Mouse (Mus musculus): ENCODE measurements around the gene Stat4.
"Not testable (repeated sequence)": the region's sequence is repeated elsewhere in the genome, so short reads cannot be mapped to it uniquely, and the experiment has no call there.

Gene Stat4

DNA sequence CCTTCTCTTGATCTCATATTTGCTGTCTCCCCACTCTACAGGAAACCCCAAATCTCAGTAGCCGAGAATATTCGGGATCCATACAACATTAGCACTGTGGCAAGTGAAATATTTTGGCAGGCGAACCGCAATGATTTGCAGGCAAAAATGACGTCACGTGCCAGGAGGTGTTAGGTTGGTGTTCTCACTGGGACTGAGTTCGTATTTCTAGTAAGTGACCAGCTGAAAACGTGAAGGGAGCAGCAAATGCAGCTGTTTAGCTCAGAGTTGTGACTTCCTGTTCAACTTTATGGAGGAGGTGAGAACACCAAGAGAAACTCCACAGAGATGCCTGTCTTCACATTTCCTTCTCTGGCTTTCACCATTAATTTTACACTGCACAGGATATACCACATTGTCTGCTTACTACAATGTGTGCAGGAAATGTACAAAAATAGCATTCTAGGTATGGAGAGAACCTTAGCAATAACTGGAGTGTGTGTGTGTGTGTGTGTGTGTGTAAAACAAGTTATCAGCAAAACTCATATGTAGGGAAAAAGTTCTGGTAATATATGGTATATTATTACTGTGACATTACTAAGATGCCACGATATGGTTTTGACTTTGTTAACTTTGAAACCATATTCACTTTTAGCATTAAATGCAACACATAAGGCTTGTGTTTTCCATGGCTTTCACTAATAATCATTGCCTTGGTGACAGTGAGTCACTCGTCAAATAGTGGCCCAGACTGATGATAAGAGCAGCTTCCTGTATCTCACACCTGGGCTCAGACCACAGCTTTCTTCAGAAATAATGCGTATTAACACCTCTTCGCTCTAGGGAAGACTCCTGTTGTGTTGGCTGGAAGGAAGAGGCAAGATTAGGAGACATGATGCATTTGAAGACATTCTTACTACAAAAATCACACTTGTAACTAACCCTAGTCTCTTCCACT lies 48.1 kb downstream of the Stat4 start:
- no peak for DNase-seq (ENCODE audit: low spot score)

DNA sequence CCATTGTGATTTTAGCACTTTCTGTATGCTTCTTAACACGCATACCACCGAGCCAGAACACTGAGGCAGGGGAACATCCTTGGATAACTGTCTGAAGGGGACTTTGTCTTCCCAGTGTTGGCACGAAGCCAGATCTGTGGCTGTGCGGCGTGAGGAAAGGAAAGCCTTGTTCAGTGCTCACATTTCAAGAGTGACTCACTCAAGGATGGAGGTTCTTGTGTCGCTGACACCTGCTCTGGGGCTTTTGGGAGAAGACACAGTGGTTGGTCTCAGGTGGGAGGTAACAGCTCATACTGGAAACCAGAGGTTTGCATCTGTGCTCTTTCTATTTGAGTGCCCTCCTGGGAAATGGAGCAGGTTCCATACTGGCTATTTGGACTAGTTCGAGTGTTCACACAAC lies 52.2 kb downstream of the Stat4 start:
- no peak for DNase-seq (ENCODE audit: low spot score)

DNA sequence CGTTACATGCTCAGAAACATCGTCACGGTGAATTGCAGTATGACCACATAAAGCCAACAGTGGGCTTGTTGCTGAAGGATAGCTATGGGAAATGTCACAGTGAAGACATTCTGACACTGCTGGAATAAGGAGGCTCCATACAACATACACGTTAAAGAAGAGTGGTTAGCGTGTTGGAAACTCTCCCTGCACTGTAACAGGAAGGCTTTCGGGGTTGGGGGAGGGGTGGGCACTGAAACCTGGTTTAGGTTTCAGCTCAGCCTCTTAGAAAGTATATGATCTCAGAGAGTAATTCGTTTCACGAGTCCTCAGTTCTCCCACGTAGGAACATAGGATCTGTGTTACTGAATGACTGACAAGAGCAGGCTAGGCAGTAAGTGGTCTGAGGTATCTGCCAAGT lies 52.7 kb downstream of the Stat4 start:
- no peak for DNase-seq (ENCODE audit: low spot score)

DNA sequence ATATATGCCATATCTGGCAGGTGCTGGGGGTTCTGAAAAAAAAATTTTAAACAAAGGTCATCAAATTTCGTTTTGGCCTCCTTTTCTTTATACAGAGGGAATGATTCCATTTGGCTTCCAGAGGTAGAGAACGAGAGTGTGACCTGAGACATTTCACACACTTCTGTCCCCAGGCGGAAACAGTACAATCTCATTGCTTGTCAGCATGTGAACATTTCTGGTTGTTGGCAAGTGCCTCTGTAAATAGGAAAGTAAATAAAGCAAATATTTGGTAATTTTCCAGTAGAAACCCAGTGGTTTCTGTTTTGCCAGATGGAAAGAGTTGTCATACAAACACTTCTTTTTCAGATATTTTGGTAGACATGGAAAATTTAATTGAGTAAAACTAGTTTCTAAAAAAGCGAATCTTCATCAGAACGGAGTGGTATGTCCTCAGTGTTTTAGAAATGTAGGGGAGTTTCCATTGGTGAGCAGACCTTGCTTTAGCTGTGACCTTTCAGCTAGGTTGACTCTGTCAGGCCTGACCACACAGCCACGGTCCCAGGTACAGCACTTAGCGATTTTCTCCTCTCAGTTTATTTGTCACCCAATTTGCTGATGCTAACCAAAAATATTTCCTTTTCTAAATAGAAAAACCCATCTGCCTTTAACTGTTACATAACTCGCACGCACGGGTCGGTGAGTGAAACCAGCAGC lies 53.6 kb downstream of the Stat4 start:
- DNase-seq (ENCODE audit: low spot score) = no peak

DNA sequence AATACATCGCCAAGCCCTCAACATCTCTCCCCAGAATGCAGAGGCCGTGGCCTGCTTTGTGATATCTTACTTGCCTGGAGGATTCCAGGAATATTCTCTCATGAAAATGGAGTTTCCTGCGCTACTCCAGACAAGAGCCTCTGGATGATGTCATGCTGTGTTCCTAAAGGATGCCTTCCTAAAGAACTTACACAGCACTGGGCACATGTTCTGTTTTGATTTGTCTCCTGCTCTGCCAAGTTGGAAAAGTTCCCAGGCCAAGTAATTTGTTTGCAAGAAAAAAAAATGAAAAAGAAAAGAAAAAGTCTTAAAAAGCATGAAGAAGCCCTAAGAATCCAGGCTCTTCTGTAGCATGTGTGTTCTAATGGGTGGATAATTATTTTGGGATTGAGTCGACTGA lies 56.2 kb downstream of the Stat4 start:
- DNase-seq (ENCODE audit: low spot score) = no peak

DNA sequence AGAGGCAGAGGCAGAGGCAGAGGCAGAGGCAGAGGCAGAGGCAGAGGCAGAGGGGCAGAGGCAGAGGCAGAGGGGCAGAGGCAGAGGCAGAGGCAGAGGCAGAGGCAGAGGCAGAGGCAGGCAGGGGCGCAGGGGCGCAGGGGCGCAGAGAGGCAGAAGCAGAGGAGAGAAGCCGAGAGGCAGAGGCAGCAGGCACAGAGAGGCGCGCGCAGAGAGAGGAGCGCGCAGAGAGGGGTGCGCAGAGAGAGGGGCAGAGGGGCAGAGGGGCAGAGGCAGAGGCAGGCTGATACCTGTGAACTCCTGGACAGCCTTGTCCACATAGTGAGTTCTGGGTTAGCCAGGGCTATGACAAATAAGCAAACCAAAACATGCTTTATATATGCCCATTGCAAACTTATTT lies 59.9 kb downstream of the Stat4 start:
- DNase-seq (ENCODE audit: low spot score) = not testable (repeated sequence)

DNA sequence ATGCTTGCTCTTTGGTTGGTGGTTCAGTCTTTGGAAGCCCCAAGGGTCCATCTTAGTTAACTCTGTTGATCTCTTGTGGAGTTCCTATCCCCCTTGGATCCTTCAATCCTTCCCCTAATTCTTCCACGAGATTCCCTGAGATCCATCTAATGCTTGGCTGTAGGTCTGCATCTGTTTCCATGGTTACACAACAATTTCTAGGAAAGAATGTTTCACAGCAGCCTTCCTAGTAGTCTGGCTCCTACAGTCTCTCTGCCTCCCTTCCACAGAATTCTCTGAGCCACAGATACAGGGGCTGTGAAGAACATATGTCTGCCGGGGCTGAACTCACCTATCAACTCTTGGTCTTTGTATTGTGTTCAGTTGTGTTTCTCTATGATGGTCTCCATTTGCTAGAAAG lies 61.8 kb downstream of the Stat4 start:
- DNase-seq (ENCODE audit: low spot score) = no peak

DNA sequence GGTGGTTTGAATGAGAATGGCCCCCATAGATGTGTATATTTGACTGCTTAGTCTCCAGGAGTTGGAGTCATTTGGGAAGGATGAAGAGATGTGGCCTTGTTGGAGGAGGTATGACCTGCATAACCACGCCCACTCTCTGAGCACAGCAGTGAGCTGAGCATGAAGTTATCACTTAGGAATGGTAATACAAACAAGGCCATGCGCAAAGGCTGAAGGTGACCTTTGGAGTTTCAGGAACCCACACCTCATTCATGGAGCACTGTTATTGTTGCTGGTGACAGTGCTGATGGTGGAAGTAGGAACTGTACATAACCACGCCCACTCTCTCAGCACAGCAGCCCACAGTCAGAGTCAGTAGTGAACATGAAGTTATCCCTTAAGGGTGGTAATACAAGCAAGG lies 62.9 kb downstream of the Stat4 start:
- DNase-seq (ENCODE audit: low spot score) = no peak

DNA sequence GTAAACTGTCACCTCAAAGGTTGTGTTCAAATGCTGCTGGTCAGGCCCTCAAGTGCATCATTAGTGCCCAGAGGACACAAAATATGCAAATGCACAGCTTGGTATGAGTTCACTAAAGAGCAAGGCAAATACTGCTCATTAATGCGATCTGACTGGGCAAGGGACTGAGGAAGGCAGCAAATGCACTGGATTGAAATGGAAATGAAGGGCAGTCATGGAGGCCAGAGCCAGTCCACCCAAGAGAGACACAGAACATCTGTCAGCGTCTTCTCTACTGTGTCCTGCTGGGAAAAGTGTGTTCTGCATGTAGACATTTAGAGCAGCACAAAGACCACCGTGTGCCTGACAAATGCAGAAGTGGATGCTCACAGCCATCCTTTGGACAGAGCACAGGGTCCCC lies 64.6 kb downstream of the Stat4 start:
- DNase-seq (ENCODE audit: low spot score) = no peak

DNA sequence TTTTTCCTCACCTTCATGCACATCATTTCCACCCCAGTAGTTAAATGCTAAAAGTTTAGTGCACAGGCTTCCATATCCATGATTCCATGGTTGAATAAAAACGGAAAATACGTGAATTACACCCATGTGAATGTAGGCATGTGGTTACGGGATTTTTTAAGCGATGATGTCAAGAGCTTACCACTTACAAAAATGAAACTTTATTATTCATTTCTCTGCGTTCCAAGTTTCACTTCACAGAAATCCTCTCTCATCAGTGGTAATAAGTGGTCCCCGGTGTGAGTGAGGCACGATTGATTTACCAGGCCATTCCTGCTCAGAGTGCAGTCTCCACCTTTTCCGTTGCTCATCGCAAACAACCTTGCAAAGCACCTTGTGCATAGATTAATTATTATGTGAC lies 66.0 kb downstream of the Stat4 start:
- DNase-seq (ENCODE audit: low spot score) = no peak

DNA sequence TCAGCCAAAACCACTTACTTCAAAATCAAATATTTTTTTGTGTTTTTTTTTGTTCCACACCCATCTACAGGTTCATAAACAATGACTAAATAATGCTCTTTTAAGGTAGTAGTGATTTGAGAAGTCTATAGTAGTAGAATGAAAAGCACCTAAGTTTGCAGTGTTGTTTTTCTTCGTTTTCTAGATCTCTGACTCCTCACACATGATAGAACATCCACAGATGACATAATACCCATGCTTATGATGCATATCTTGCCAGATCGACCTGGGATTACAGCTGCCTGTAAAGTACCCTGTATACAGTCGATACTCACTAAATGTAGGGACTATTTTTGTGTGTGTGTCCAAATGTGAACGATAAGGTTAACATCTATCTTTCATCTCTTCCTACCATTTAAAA lies 69.0 kb downstream of the Stat4 start:
- DNase-seq (ENCODE audit: low spot score) = no peak

DNA sequence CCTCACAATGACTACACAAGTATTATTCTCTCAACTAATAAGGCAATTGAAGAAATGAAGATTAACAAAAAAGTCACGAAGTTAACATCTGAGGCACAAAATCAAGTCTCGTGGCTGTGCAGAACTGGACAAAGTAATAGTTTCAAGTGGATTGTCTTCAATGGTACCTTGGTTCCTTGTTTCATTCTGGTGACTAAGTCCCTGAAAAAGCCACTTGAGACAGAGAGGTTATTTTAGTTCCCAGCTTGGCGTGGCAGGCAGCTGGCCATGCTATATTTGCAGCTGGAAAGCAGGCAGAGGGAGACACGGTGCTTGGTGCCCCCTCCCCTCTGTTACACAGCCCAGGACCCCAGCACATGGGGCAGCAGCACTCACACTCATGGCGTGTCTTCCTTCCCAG lies 70.2 kb downstream of the Stat4 start:
- DNase-seq (ENCODE audit: low spot score) = no peak

DNA sequence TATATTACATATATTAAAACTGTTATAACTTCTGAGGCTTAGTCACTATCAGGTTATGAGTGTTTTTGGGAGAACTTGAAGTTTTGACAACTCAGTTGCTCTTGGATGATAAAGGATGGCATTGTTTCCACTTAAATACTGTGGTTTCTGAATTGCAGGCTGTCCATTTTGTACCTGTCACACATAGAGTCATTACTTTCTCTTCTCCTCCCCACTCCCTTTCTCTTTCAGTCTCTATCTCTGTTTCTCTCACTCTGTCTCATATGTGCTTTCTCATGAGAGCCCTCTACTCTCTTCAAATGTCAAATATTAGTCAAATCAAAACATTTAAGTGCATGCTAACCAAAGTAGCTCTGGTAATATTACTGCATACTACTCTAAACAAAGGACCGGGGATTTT lies 79.3 kb downstream of the Stat4 start:
- no peak for DNase-seq (ENCODE audit: low spot score)

DNA sequence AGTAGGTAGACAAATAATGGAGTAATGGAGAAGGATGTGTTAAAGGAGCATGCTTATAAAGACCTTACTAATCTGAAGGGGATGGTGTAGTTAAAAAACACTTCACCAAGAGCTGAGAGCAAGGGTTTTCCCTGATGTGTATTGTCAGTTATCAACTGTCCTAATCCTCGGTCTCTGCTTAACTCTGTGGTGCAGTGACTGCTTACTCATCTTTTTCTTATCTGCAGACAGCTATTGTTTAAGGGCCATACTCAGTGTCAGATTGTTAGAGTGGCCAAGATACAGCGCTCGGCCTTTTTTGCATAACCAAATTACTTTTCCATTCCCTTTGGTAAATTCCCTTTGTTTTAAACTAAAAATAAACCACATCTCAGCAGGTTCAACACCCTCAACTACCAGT lies 79.7 kb downstream of the Stat4 start:
- no peak for DNase-seq (ENCODE audit: low spot score)

DNA sequence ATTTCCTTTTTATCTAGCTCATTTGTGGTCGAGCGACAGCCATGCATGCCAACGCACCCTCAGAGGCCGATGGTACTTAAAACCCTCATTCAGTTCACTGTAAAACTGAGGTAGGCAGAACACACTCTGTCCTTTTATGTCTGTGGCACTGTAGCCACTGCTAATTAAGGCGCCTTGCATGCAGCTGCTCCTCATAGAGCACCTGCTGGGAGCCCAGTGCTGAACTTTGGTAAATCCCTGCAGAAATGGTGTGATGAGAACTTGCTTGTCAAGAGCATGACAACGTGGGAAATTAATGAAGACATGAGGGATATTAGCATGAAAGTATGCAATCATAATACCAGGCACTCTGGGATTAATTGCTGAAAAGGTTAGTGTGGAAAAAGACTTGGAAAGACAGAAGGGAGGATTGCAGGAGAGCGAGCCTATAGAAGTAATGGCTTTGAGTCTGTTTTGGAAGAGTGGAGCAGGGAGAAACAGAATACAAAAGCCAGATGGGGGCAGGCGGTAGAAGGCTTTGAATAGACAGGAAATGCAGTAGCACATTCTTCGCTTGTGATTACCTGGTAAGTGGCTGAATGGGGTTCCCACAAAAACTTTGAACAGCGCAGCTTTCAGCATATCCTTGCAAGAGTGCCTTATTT lies 92.9 kb downstream of the Stat4 start:
- DNase-seq (ENCODE audit: low spot score) = no peak

DNA sequence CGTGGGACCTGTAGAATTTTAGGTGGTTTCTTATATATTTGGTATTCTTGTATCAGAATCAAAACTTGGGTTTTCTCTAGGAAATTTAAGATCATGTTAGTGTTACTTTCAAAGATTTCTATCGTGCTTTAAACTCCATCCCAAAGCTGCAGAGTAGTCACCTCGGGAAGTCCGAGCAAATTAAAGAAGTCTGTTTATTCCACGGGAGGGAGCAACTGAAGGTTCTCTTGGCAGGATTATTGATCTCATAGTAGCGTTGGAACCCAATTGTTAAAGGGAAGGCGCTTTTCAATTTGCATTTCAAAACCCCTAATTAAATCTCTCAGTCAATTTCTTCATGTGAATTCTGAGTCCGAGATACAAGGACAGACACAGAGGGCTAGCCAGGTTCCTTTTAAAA lies 93.4 kb downstream of the Stat4 start:
- DNase-seq (ENCODE audit: low spot score) = no peak

DNA sequence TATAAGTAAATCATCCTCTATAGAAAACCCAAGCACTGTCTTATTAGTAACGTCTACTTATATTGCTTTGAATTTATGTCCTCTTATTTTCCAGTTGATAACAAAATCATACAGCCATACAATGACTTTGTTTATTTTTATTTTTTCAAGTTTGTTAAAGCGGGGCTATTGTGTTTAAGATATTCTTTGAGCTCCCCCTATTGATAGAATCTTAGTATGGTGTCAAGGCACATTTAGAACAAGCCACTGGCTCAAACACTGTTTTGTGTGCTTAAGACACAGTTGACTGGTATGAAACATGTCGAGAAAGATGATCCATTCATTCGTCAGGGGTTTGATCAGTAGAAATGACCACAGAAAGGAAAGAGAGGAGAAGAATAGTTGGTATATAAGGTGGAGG lies 99.3 kb downstream of the Stat4 start:
- DNase-seq (ENCODE audit: low spot score) = no peak

DNA sequence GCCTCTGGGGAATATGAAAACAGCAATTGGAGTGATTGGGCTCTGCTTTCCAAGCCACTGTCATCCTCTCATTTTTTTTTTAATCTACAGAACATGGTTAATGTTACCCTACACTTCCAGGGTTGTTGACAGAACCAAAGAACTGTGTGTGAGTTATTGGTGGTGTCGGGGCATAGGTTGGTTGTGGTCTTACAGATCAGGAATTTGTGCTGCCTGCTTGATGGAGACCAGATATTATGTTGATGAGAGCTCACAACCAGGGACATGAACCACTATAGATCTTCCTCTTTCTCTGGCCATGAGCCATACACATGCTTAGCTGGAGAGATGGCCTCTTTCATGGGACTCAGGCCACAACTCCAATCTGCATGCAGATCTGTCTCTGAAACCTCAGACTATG lies 100.2 kb downstream of the Stat4 start:
- no peak for DNase-seq (ENCODE audit: low spot score)

DNA sequence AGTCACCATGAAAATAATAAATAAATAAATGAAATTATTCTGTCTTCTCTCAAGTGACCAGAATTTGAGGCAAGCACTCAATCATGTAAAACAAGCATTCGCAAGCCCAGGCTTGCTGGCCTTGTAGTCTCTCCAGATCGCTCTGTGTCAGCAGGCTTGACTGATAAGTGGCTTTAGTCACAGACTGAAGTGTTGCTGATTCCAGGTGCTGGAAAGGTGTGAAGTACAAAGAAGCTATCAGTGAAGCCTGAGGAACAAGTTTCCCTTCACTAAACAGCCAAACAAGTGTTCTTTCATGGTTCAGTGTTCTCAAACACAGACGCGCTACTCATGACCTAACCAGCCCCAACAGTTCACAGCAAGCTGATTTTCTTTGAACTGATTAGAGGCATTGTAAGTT lies 101.7 kb downstream of the Stat4 start:
- no peak for DNase-seq (ENCODE audit: low spot score)

DNA sequence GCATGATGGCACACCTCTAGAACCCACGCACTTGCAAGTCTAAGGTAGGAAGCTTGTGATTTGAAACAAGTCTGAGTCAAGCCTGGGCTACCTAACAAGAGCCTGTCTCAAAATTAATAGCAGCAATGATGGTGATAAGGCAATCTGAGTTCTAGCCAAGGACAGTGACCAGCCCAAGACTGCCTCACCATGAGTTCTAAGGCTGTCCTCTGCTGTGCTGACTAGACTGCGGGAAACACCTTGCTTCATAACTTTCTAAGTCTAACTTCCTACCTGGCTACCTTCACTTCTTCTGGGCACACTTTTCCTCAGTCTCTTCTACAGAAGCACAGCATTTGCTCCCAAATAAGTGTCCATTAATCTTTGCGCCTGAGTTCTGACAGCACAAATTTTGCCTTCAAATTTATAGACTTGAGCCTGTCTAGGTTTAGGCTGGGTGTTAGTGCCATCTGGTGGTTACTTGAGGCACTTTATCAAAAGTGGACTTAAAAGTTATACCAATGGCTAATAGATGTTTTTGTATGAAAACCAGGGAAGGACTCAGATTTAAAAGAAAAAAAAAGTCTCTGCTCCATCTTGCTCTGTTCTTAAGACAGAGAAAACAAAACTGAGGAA lies 111.8 kb downstream of the Stat4 start:
- DNase-seq (ENCODE audit: low spot score) = no peak

DNA sequence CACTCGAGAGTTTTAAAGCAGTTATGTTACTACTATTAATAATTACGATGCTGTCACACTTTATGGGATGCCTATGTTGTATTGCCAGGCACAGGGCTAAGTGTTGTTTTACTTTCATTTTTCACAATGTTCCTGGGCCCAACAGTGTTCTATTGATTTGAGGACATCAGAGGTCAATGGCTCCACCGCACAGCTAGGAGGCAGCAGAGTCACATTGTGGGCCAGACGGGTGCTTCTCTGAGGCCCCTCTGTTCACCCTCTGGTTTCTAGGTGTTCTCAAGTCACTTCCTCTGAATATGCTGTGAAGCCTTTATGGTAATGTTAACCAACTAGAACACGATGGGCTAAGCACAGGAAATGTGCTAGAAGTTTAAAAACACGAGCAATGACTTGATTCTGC lies 113.5 kb downstream of the Stat4 start:
- DNase-seq (ENCODE audit: low spot score) = no peak

DNA sequence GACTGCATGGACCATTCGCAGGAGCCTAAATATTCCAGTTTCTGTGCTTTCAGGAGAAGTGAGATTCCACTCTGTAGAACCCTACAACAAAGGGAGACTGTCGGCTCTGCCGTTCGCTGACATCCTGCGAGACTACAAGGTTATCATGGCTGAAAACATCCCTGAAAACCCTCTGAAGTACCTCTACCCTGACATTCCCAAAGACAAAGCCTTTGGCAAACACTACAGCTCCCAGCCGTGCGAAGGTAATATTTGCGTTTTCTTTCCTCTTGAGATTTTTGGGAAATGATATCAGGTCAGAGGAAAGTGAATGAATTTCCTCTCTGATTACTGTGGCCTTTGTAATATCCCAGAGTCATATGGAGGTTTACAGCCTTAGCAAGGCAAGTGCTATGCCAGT lies 115.8 kb downstream of the Stat4 start:
- no peak for DNase-seq (ENCODE audit: low spot score)

DNA sequence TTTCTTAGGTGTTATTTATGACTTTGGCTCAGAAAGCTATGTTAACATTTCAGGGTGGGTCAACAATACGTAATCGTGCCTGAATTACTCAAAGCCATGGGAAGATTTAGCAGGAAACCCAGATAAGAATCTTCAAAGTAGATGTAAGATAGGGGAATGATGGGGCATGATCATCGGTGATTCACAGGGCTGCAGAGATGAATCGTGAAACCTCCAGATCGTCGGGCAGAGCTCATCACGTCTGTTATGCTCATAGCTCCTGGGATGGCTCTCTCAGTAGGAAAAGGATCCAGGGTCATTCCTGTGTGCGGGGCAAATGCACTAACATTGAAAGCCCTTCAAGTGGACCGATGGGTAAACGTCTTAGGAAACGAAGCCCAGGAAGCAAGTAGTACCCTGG lies 120.3 kb downstream of the Stat4 start:
- no peak for DNase-seq (ENCODE audit: low spot score)
